Mouse (Mus musculus) CH12.LX (cell line): ENCODE data around the gene Cfap300. TPM values are rescaled to one million over a fixed set of nuclear protein-coding genes. Genes with fewer than 3 reads are reported as not detected.
A peak's percentile ranks its signal among the peaks of the same experiment; 100 is the strongest.

Experiments used
- DNase-seq: peaks from one replicate; pipeline ENCODE4 v3.0.0-alpha.2; 2013; ENCODE audit errors: extremely low read depth
- H3K27ac ChIP-seq: 2 replicates; pipeline ENCODE4 v1.5.1; 2012; ENCODE audit warnings: low read depth, mild to moderate bottlenecking, control low read depth, moderate library complexity; ENCODE audit not compliant: insufficient read depth
- H3K27me3 ChIP-seq: replicated peaks from 2 replicates; pipeline ENCODE3; 2012; ENCODE audit warnings: inconsistent platforms
- H3K36me3 ChIP-seq, 2 experiments: replicated peaks in 1 of 2; 2 replicates each; pipeline versions ENCODE3 to v1.6.1; 2012; ENCODE audit warnings: inconsistent platforms in 1 of 2, low read length in 1 of 2, mild to moderate bottlenecking in 1 of 2, mixed read lengths in 1 of 2, moderate library complexity in 1 of 2; ENCODE audit not compliant: control insufficient read depth in 1 of 2, insufficient read depth in 1 of 2
- H3K4me1 ChIP-seq, 2 experiments: 2 replicates each; pipeline ENCODE4 v1.6.1; 2012; ENCODE audit warnings: inconsistent platforms in 1 of 2, moderate library complexity in 1 of 2; ENCODE audit not compliant: insufficient read depth in 2 of 2, control insufficient read depth in 1 of 2
- H3K4me2 ChIP-seq: 2 replicates; pipeline ENCODE4 v1.6.1; 2012; ENCODE audit warnings: low read depth, mild to moderate bottlenecking, control low read depth; ENCODE audit not compliant: poor library complexity, insufficient read depth, severe bottlenecking
- H3K4me3 ChIP-seq, 3 experiments: fragments of 150-350 bp in 1 of 3; sonication (generic) in 1 of 3; replicated peaks in 1 of 3; 2 replicates each; pipeline versions ENCODE3 to v1.5.1; 2011 to 2012; ENCODE audit warnings: low read depth in 2 of 3, low read length in 2 of 3, mild to moderate bottlenecking in 2 of 3, moderate library complexity in 2 of 3, control low read depth in 1 of 3, improper control_type of control experiment in 1 of 3, inconsistent platforms in 1 of 3, mixed read lengths in 1 of 3; ENCODE audit not compliant: poor library complexity in 1 of 3
- H3K79me2 ChIP-seq: replicated peaks from 2 replicates; pipeline ENCODE4 v1.6.1; 2012; ENCODE audit warnings: mild to moderate bottlenecking, moderate library complexity; ENCODE audit not compliant: control insufficient read depth, poor library complexity, insufficient read depth, severe bottlenecking; ENCODE audit errors: extremely low read depth
- H3K9ac ChIP-seq: 2 replicates; pipeline ENCODE4 v1.6.1; 2012; ENCODE audit warnings: low read depth, mild to moderate bottlenecking, control low read depth, moderate library complexity; ENCODE audit not compliant: insufficient read depth
- H3K9me3 ChIP-seq: replicated peaks from 2 replicates; pipeline ENCODE3; 2012; ENCODE audit warnings: low read length, inconsistent platforms, mixed read lengths
- BHLHE40 ChIP-seq: IDR thresholded peaks from 2 replicates; pipeline ENCODE4 v1.6.1; 2011; ENCODE audit warnings: mild to moderate bottlenecking, low read depth, low read length, improper control_type of control experiment
- CHD1 ChIP-seq: IDR thresholded peaks from 2 replicates; pipeline ENCODE4 v1.6.1; 2012; ENCODE audit warnings: low read depth, low read length, improper control_type of control experiment, inconsistent platforms
- CHD2 ChIP-seq: IDR thresholded peaks from 2 replicates; pipeline ENCODE4 v1.6.1; 2011; ENCODE audit warnings: low read length, improper control_type of control experiment
- CTCF ChIP-seq, 2 experiments: IDR thresholded peaks in 1 of 2; conservative IDR thresholded peaks in 1 of 2; 2 replicates each; pipeline ENCODE4 v1.5.1; 2011 to 2012; ENCODE audit warnings: low read depth in 2 of 2, low read length in 2 of 2, improper control_type of control experiment in 1 of 2, inconsistent platforms in 1 of 2, mild to moderate bottlenecking in 1 of 2, moderate library complexity in 1 of 2
- E2F4 ChIP-seq: IDR thresholded peaks from 2 replicates; pipeline ENCODE4 v1.6.1; 2011; ENCODE audit warnings: low read depth, low read length, improper control_type of control experiment; ENCODE audit not compliant: insufficient replicate concordance
- ELF1 ChIP-seq: IDR thresholded peaks from 2 replicates; pipeline ENCODE4 v1.6.1; 2014; ENCODE audit warnings: low read depth, mild to moderate bottlenecking, inconsistent platforms, low read length, improper control_type of control experiment
- EP300 ChIP-seq: IDR thresholded peaks from 2 replicates; pipeline ENCODE4 v1.6.1; 2011; ENCODE audit warnings: low read length, improper control_type of control experiment
- ETS1 ChIP-seq: conservative IDR thresholded peaks from 2 replicates; pipeline ENCODE4 v1.6.1; 2012; ENCODE audit warnings: low read depth, mild to moderate bottlenecking, inconsistent platforms, low read length, improper control_type of control experiment, moderate library complexity
- GABPA ChIP-seq: IDR thresholded peaks from 2 replicates; pipeline ENCODE4 v1.6.1; 2012; ENCODE audit warnings: low read depth, low read length, improper control_type of control experiment, inconsistent platforms; ENCODE audit not compliant: insufficient replicate concordance
- HCFC1 ChIP-seq: IDR thresholded peaks from 2 replicates; pipeline ENCODE4 v1.6.1; 2012; ENCODE audit warnings: low read depth, mild to moderate bottlenecking, inconsistent platforms, low read length, improper control_type of control experiment
- JUN ChIP-seq: IDR thresholded peaks from 2 replicates; pipeline ENCODE4 v1.6.1; 2011; ENCODE audit warnings: low read depth, mild to moderate bottlenecking, low read length, improper control_type of control experiment, moderate library complexity; ENCODE audit not compliant: insufficient read depth
- MAFK ChIP-seq: IDR thresholded peaks from 2 replicates; pipeline ENCODE4 v1.6.1; 2011; ENCODE audit warnings: low read length, improper control_type of control experiment; ENCODE audit not compliant: insufficient replicate concordance
- MAX ChIP-seq: IDR thresholded peaks from 2 replicates; pipeline ENCODE4 v1.6.1; 2011; ENCODE audit warnings: low read length, improper control_type of control experiment
- MAZ ChIP-seq: IDR thresholded peaks from 2 replicates; pipeline ENCODE4 v1.6.1; 2012; ENCODE audit warnings: low read depth, mild to moderate bottlenecking, inconsistent platforms, low read length, improper control_type of control experiment, moderate library complexity
- MXI1 ChIP-seq: IDR thresholded peaks from 2 replicates; pipeline ENCODE4 v1.6.1; 2011; ENCODE audit warnings: mild to moderate bottlenecking, low read depth, low read length, improper control_type of control experiment
- NELFE ChIP-seq: IDR thresholded peaks from 2 replicates; pipeline ENCODE4 v1.6.1; 2011; ENCODE audit warnings: low read depth, low read length, improper control_type of control experiment
- NRF1 ChIP-seq: IDR thresholded peaks from 2 replicates; pipeline ENCODE4 v1.6.1; 2014; ENCODE audit warnings: low read depth, mild to moderate bottlenecking, inconsistent platforms, low read length, improper control_type of control experiment, moderate library complexity
- POLR2A ChIP-seq: IDR thresholded peaks from 2 replicates; pipeline ENCODE4 v1.6.1; 2011; ENCODE audit warnings: low read depth, mild to moderate bottlenecking, improper control_type of control experiment, low read length
- POLR2AphosphoS2 ChIP-seq: IDR thresholded peaks from 2 replicates; pipeline ENCODE4 v1.6.1; 2011; ENCODE audit warnings: low read depth, low read length, improper control_type of control experiment
- RAD21 ChIP-seq: IDR thresholded peaks from 2 replicates; pipeline ENCODE4 v1.6.1; 2011; ENCODE audit warnings: low read depth, mild to moderate bottlenecking, low read length, improper control_type of control experiment, moderate library complexity
- RCOR1 ChIP-seq: conservative IDR thresholded peaks from 2 replicates; pipeline ENCODE4 v1.6.1; 2012; ENCODE audit warnings: low read depth, mild to moderate bottlenecking, inconsistent platforms, low read length, improper control_type of control experiment
- SIN3A ChIP-seq: IDR thresholded peaks from 2 replicates; pipeline ENCODE4 v1.6.1; 2012; ENCODE audit warnings: low read length, improper control_type of control experiment, inconsistent platforms
- SMC3 ChIP-seq: IDR thresholded peaks from 2 replicates; pipeline ENCODE4 v1.6.1; 2011; ENCODE audit warnings: low read depth, low read length, improper control_type of control experiment
- TBP ChIP-seq: conservative IDR thresholded peaks from 2 replicates; pipeline ENCODE4 v1.6.1; 2011; ENCODE audit warnings: low read depth, low read length, improper control_type of control experiment
- TCF12 ChIP-seq: IDR thresholded peaks from 2 replicates; pipeline ENCODE4 v1.6.1; 2014; ENCODE audit warnings: low read depth, mild to moderate bottlenecking, inconsistent platforms, low read length, improper control_type of control experiment
- UBTF ChIP-seq: IDR thresholded peaks from 2 replicates; pipeline ENCODE4 v1.6.1; 2012; ENCODE audit warnings: low read depth, mild to moderate bottlenecking, inconsistent platforms, low read length, improper control_type of control experiment, moderate library complexity
- USF1 ChIP-seq: IDR thresholded peaks from 2 replicates; pipeline ENCODE4 v1.6.1; 2014; ENCODE audit warnings: low read depth, mild to moderate bottlenecking, inconsistent platforms, low read length, improper control_type of control experiment
- USF2 ChIP-seq: conservative IDR thresholded peaks from 2 replicates; pipeline ENCODE4 v1.6.1; 2011; ENCODE audit warnings: low read depth, low read length, improper control_type of control experiment
- ZC3H11A ChIP-seq: IDR thresholded peaks from 2 replicates; pipeline ENCODE4 v1.6.1; 2012; ENCODE audit warnings: low read depth, mild to moderate bottlenecking, inconsistent platforms, low read length, improper control_type of control experiment
- ZKSCAN1 ChIP-seq: IDR thresholded peaks from 2 replicates; pipeline ENCODE4 v1.6.1; 2012; ENCODE audit warnings: low read depth, inconsistent platforms, low read length, improper control_type of control experiment, borderline replicate concordance
- ZNF384 ChIP-seq: IDR thresholded peaks from 2 replicates; pipeline ENCODE4 v1.6.1; 2012; ENCODE audit warnings: low read depth, low read length, improper control_type of control experiment, inconsistent platforms
- dilution Hi-C: fragments of 300-500 bp; cut with MboI; formaldehyde crosslinking; loops from 2 replicates; pipeline ENCODE4 v1.14.3; 2020; ENCODE audit warnings: low sequenced_read_pairs; ENCODE audit not compliant: extremely low pct_unique_long_range_greater_than_20kb, extremely low pct_ligation_motif_present
- in situ Hi-C: fragments of 300-500 bp; cut with MboI; formaldehyde crosslinking; loops from 3 replicates; pipeline ENCODE4 v1.14.3; 2019; ENCODE audit warnings: low sequenced_read_pairs, low pct_ligation_motif_present, low pct_unique_long_range_greater_than_20kb, mixed read lengths
- polyA plus RNA-seq: library from polyadenylated mRNA; unstranded; fragments of >175 nt; gene quantifications from 2 replicates; pipeline ENCODE4 v1.2.1, GENCODE M21; 2012; ENCODE audit warnings: low read depth; ENCODE audit not compliant: insufficient read length
- total RNA-seq, 2 experiments: library from RNA; depleted of rRNA; stranded (reverse); fragments of 300-350 nt in 1 of 2; fragments of >200 nt in 1 of 2; gene quantifications; 2 replicates each; pipeline ENCODE4 v1.2.3; 2012 to 2014

The Cfap300 gene
- 5.2 and 5.3 TPM in 2 replicates for total RNA-seq (2012; rRNA removed)
- 9.1 and 9.9 TPM in 2 replicates for total RNA-seq (2014; rRNA removed)
- 4.8 and 5.5 TPM in 2 replicates for polyA plus RNA-seq

GRCm38 (mm10) chr9:8042338-8043043 lies at the start of gene Cfap300:
Gene Cfap300 (minus strand): TSS chr9:8042823.
- peak within 1 kb of the TSS; percentile 47 to 68 (median 67) for H3K4me3 ChIP-seq
- H3K27me3 ChIP-seq, result no peaks in the 10 kb centered on the region
- no peak for TF ChIP-seq MAFK
- peak; percentile 45; the same call in 1 of the 2 replicates for TF ChIP-seq NELFE
- TF ChIP-seq EP300, result no peak
- no peak for TF ChIP-seq CTCF (conservative IDR thresholded peaks at IDR 0.05 in 1 of 2, IDR thresholded peaks at IDR 0.05 in 1 of 2; ENCODE audit: low read depth in 2 of 2, low read length in 2 of 2)
- TF ChIP-seq POLR2A, result peak; percentile 54
- peak; percentile 19; the same call in 1 of the 2 replicates for TF ChIP-seq MXI1
- peak; percentile 48; the same call in 1 of the 2 replicates for TF ChIP-seq TCF12
- no peak for TF ChIP-seq SMC3
- no peak for TF ChIP-seq ZC3H11A
- no peak for TF ChIP-seq RCOR1
- no peak for TF ChIP-seq USF2
- peak; percentile 92 for TF ChIP-seq NRF1
- no peak for TF ChIP-seq ZKSCAN1
- no peak for TF ChIP-seq CHD2
- TF ChIP-seq SIN3A, result no peak; the same call in 1 of the 2 replicates
- TF ChIP-seq GABPA, result no peak
- no peak for TF ChIP-seq HCFC1
- no peak for TF ChIP-seq POLR2AphosphoS2
- TF ChIP-seq USF1, result no peak
- no peak for TF ChIP-seq JUN
- TF ChIP-seq UBTF, result no peak
- TF ChIP-seq ZNF384, result no peak
- TF ChIP-seq BHLHE40, result no peak
- TF ChIP-seq ETS1, result no peak
- no peak for TF ChIP-seq CHD1
- no peak for TF ChIP-seq MAZ
- TF ChIP-seq RAD21, result no peak
- no peak for TF ChIP-seq E2F4
- peak; percentile 30; the same call in 1 of the 2 replicates for TF ChIP-seq ELF1
- 0 out of 2 replicates have a peak, but pooled peaks have one; percentile 68 for TF ChIP-seq TBP
- no peak for TF ChIP-seq MAX
- TF ChIP-seq, all 38 proteins: peak for 7
- H3K27ac ChIP-seq, result no peak within 1 kb of the TSS
- peak; percentile 90 for DNase-seq
- H3K36me3 ChIP-seq, result no peaks in the 10 kb centered on the region
- H3K4me1 ChIP-seq, result peaks cover 2 to 4% of the 10 kb centered on the region in 2 experiments; a peak in 2 of 4 replicates
- in situ Hi-C loops (no loop called here), dilution Hi-C loops (no loop called here)
- H3K79me2 ChIP-seq, result no peaks in the 10 kb centered on the region
- H3K9ac ChIP-seq, result peak within 1 kb of the TSS; percentile 12; the same call in 1 of the 2 replicates
- no peaks in the 10 kb centered on the region for H3K9me3 ChIP-seq
- peak within 1 kb of the TSS; percentile 73 for H3K4me2 ChIP-seq
